Mouse (Mus musculus): ENCODE measurements around the gene Gm17584.
"Not testable (repeated sequence)": the region's sequence is repeated elsewhere in the genome, so short reads cannot be mapped to it uniquely, and the experiment has no call there.

Gm17584 gene

GRCm38 (mm10) chrX:124500263-124500662, at the start of gene Gm17584:
Gene Gm17584, plus strand, starts transcription at chrX:124500563.
- not testable (repeated sequence) for DNase-seq (ENCODE audit: low spot score)

Measured in urinary bladder, postnatal 25 days (tissue).